Mouse (Mus musculus) liver, embryonic 14.5 days (tissue): ENCODE measurements around the gene Casc3. TPM values are rescaled to one million over a fixed set of nuclear protein-coding genes. Genes with fewer than 3 reads are reported as not detected.

Source experiments
- ATAC-seq: fragments of 200-750 bp; cut with Nextera tagmentation; 2 replicates; pipeline ENCODE4 v1.8.0; 2017; ENCODE audit warnings: moderate number of reproducible peaks, mild to moderate bottlenecking, moderate library complexity; ENCODE audit not compliant: insufficient read depth
- DNase-seq, 3 experiments: peaks; one replicate each; pipeline ENCODE4 v3.0.0-alpha.2; 2012 to 2013; ENCODE audit warnings: low read depth in 3 of 3, low spot score in 3 of 3
- H3K27ac ChIP-seq: fragments of 300-500 bp; sonication (generic); 2 replicates; pipeline ENCODE4 v1.5.1; 2014; ENCODE audit warnings: moderate library complexity, mild to moderate bottlenecking, control low read depth, inconsistent platforms
- H3K27me3 ChIP-seq: fragments of 300-500 bp; sonication (generic); 2 replicates; pipeline ENCODE4 v1.6.1; 2014; ENCODE audit warnings: mild to moderate bottlenecking, low read length, moderate library complexity; ENCODE audit not compliant: control insufficient read depth, insufficient read depth
- H3K36me3 ChIP-seq: fragments of 300-500 bp; sonication (generic); replicated peaks from 2 replicates; pipeline ENCODE4 v1.6.1; 2014; ENCODE audit warnings: low read depth; ENCODE audit not compliant: control insufficient read depth, insufficient read depth
- H3K4me1 ChIP-seq, 2 experiments: fragments of 200-500 bp in 1 of 2; fragments of 300-500 bp in 1 of 2; sonication (generic) in 1 of 2; replicated peaks; 2 replicates each; pipeline ENCODE4 v1.6.1; 2012 to 2014; ENCODE audit warnings: antibody characterized with exemption in 1 of 2, inconsistent platforms in 1 of 2, low read length in 1 of 2; ENCODE audit not compliant: control insufficient read depth in 2 of 2, insufficient read depth in 2 of 2
- H3K4me2 ChIP-seq: fragments of 300-500 bp; sonication (generic); 2 replicates; pipeline ENCODE4 v1.6.1; 2014; ENCODE audit warnings: low read depth, mild to moderate bottlenecking, control low read depth, moderate library complexity
- H3K4me3 ChIP-seq, 2 experiments: fragments of 200-500 bp in 1 of 2; fragments of 300-500 bp in 1 of 2; sonication (generic) in 1 of 2; 2 replicates each; pipeline ENCODE4 v1.5.1; 2012 to 2014; ENCODE audit warnings: low read depth in 2 of 2, low read length in 2 of 2, mild to moderate bottlenecking in 2 of 2, control low read depth in 1 of 2, inconsistent platforms in 1 of 2, moderate library complexity in 1 of 2; ENCODE audit not compliant: insufficient read depth in 1 of 2
- H3K9ac ChIP-seq: fragments of 300-500 bp; sonication (generic); replicated peaks from 2 replicates; pipeline ENCODE4 v1.6.1; 2014; ENCODE audit warnings: mild to moderate bottlenecking, control low read depth, moderate library complexity
- H3K9me3 ChIP-seq: fragments of 300-500 bp; sonication (generic); 2 replicates; pipeline ENCODE4 v1.6.1; 2016; ENCODE audit warnings: low read length, mixed read lengths; ENCODE audit not compliant: control insufficient read depth
- CTCF ChIP-seq: IDR thresholded peaks from 2 replicates; pipeline ENCODE4 v1.5.1; 2016; ENCODE audit warnings: antibody characterized with exemption, low read depth, control low read depth
- EP300 ChIP-seq: IDR thresholded peaks from 2 replicates; pipeline ENCODE4 v1.6.1; 2016; ENCODE audit warnings: antibody characterized with exemption, low read depth
- WGBS: fragments of 180-500 bp; shearing (Covaris S2); extraction: QIAGEN DNeasy Blood & Tissue Kit; methylation state at CpG from one replicate; pipeline ENCODE4 v1.1.7; 2014; ENCODE audit not compliant: insufficient replicate concordance; 5-methylcytosine and 5-hydroxymethylcytosine counted together
- polyA plus RNA-seq, 2 experiments: library from polyadenylated mRNA; depleted of rRNA in 1 of 2; stranded (reverse) in 1 of 2; unstranded in 1 of 2; fragments of >200 nt; fragmentation: Nextera tagmentation in 1 of 2; extraction: Ambion mirVana in 1 of 2; gene quantifications; 2 replicates each; pipeline versions ENCODE4 v1.2.1 to v1.2.3; 2012 to 2014

Casc3 gene
- polyA plus RNA-seq, 2 experiments, result 11.5 to 12.7 TPM

- peaks cover 23% of the 10 kb centered on the region for H3K27me3 ChIP-seq
- no peaks in the 10 kb centered on the region for H3K9me3 ChIP-seq
- no peak for TF ChIP-seq EP300
- no peak for TF ChIP-seq CTCF
- H3K9ac ChIP-seq, result peak overlapping the region; percentile 49
- no peak for DNase-seq
- no peak for ATAC-seq
- H3K4me1 ChIP-seq, result peaks cover 0 to 5% of the 10 kb centered on the region in 2 experiments; a peak in 3 of 4 replicates
- WGBS, result 2% methylated on average over 27 of the region's 29 CpGs
- H3K4me3 ChIP-seq, result peak overlapping the region in 1 of 2 experiments; percentile 65; a peak in 2 of 4 replicates
- H3K27ac ChIP-seq, result no peak overlapping the region
- H3K4me2 ChIP-seq, result peak overlapping the region; percentile 93
- peaks cover 20% of the 10 kb centered on the region for H3K36me3 ChIP-seq
Observed at GRCm38 (mm10) chr11:98837231-98837704, 32.6 kb downstream of the Casc3 start.

DNA sequence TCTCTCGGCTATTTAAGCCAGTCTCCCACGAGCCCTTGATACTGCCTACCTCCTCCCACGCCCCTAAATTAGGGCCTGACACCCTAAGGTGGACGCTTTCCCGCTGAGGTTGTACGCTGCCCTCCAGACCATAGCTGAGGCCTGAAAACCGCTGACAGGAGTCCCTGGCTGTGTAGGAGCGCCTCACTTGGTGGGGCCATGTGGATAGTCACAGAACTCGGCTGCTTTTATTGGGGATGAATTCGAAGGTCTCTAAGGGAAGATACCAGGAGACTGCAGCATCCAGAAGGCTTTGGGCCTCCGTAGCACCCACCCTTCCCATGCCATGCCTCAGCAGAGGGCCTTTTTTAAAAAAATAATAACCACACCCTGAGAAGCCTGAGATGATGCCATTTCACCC lies 33.2 kb downstream of the Casc3 start:
- Histone ChIP-seq H3K27ac (no peak overlapping the region), H3K4me3 (no peak overlapping the region), H3K9ac (no peak overlapping the region), H3K4me2 (no peak overlapping the region), H3K27me3 (peaks cover 23% of the 10 kb centered on the region), H3K9me3 (no peaks in the 10 kb centered on the region), H3K36me3 (peaks cover 14% of the 10 kb centered on the region), H3K4me1 (peaks cover 0 to 5% of the 10 kb centered on the region in 2 experiments; a peak in 3 of 4 replicates)
- DNase-seq (no peak), ATAC-seq (no peak)
- 55% methylated on average over 11 of the region's 11 CpGs for WGBS
- TF ChIP-seq EP300, result no peak
- TF ChIP-seq CTCF, result no peak

GRCm38 (mm10) chr11:98838512-98838911 lies 33.8 kb downstream of the Casc3 start:
- H3K4me3 ChIP-seq, result no peak overlapping the region
- no peak overlapping the region for H3K27ac ChIP-seq
- H3K27me3 ChIP-seq, result peaks cover 23% of the 10 kb centered on the region
- no peak overlapping the region for H3K9ac ChIP-seq
- H3K36me3 ChIP-seq, result peaks cover 8% of the 10 kb centered on the region; the same call in 1 of the 2 replicates
- no peak for ATAC-seq
- no peak for DNase-seq
- 68% methylated on average over 9 of the region's 9 CpGs for WGBS
- TF ChIP-seq CTCF (no peak), EP300 (no peak)
- peaks cover 0 to 5% of the 10 kb centered on the region in 2 experiments; a peak in 3 of 4 replicates for H3K4me1 ChIP-seq
- no peaks in the 10 kb centered on the region for H3K9me3 ChIP-seq
- no peak overlapping the region for H3K4me2 ChIP-seq

- no peak for DNase-seq
- H3K4me1 ChIP-seq, result peaks cover 0 to 5% of the 10 kb centered on the region in 2 experiments; a peak in 3 of 4 replicates
- ATAC-seq, result no peak
- H3K4me2 ChIP-seq, result no peak overlapping the region
- H3K9ac ChIP-seq, result no peak overlapping the region
- TF ChIP-seq CTCF, result no peak
- no peak for TF ChIP-seq EP300
- 30% methylated on average over 6 of the region's 6 CpGs for WGBS
- no peaks in the 10 kb centered on the region for H3K36me3 ChIP-seq
- H3K9me3 ChIP-seq, result no peaks in the 10 kb centered on the region
- peaks cover 23% of the 10 kb centered on the region for H3K27me3 ChIP-seq
- no peak overlapping the region for H3K4me3 ChIP-seq
- H3K27ac ChIP-seq, result no peak overlapping the region
Observed at GRCm38 (mm10) chr11:98839402-98839801, 34.7 kb downstream of the Casc3 start.

- TF ChIP-seq CTCF, result no peak
- no peak for TF ChIP-seq EP300
- Histone ChIP-seq H3K9me3 (no peaks in the 10 kb centered on the region), H3K4me1 (peaks cover 0 to 5% of the 10 kb centered on the region in 2 experiments; a peak in 3 of 4 replicates), H3K36me3 (no peaks in the 10 kb centered on the region), H3K4me3 (no peak overlapping the region), H3K4me2 (no peak overlapping the region), H3K27ac (no peak overlapping the region), H3K27me3 (peaks cover 23% of the 10 kb centered on the region), H3K9ac (no peak overlapping the region)
- 50% methylated on average over 10 of the region's 10 CpGs for WGBS
- ATAC-seq, result no peak
- DNase-seq, result no peak
Observed at GRCm38 (mm10) chr11:98839897-98840296, 35.2 kb downstream of the Casc3 start.
